Mouse (Mus musculus) cerebellum, postnatal 14 days (tissue): ENCODE measurements around the gene Gm14137.

Source experiments
- DNase-seq, 2 experiments: peaks; one replicate each; pipeline ENCODE4 v3.0.0; 2021; ENCODE audit warnings: mixed read lengths in 2 of 2

Gene Gm14137

DNA sequence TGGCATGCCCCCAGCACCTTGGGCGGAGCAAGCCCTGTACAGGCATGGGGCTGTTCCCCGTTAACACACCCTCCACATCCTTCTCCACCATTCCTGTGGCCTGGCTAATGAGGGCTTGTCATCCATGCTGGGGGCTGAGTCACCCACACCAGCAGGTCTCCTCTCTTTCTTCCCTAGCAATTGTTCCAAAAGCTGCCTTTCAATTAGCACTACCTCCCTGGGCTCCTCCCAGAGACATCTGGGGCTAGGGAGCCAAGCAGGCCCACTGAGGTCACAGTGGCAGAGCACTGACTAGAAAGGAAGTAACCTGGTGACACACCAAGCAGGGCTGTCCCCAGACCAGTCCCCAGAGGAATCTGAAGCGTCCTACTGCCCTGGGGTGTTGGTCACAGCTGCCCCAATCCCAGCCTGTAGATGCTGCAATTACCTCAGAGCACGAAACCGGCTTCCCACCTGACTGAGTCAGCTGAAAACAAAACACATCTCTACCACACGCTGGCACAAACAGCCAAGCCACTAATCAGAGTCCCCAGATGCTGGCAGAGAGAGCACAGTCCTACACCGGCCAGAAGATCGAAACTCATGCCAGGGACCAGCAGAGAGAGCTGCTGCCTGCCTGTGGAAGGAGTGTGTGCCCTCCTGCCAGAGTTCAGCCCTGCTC, at the start of gene Gm14137:
TSS of gene Gm14137 (plus strand) at position 519 of the 661 bp plus-strand sequence.
- peak; percentile 43 to 61 for DNase-seq

DNA sequence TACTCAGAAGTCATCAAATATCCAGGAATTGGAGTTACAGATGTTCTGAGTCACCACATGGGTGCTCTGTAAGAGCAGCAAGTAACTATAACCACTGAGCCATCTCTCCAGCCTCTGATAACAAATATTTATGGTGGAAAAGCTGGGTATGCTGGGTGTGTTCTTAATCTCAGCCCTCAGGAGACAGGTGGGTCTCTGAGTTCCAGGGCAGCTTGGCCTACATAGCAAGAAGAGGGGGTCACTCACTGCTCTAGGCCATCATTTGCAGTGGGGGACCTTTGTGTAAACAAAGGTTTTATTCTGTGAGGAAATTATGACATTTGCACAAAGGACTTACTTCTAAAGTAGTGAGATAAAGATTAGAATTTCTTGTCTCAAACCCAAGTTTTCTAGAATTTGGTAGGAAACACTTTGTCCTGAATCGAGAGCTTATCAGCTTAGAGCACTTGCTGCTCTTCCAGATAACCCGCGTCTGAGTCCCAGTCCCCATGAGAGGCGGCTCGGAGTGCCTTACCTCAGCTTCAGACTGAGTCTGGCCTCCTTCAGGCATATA, 37.9 kb upstream of the Gm14137 start:
- DNase-seq: no peak

DNA sequence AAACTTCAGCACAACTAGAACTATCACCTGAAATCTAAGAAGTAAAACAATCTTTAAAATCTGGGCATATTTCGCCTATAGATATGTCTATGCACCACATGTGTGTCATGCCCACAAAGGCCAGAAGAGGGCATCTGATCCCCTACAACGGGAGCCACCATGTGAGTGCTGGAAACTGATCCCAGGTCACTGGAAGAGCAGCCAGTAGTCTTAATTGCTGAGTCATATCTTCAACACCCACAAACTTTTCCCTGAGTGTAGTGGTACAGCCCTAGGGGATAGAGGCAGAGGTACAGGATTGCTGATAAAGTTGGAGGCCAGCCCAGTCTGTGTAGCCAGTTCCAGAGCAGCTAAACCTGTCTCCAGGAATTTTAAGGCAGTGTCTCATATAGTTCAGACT, 29.1 kb upstream of the Gm14137 start:
- peak in 1 of 2 experiments; percentile 25 for DNase-seq

DNA sequence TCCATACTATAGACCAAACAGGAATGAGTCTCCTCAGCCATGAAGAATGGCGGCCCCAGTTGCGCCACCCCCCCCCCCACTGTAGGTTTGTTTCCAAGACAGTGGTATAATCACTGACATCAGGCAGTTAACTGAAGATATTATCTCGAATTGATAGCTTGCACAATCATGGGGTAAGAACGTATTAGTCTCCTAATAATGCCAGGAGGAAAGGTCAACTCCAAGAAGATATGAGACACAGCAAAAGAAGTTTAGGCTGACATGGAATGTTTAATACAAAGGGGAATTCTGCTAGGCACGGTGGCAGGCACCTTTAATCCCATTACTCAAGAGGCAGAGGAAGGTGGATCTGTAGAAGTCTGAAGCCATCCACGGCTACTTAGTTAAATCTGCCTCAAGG, 27.9 kb upstream of the Gm14137 start:
- no peak for DNase-seq

DNA sequence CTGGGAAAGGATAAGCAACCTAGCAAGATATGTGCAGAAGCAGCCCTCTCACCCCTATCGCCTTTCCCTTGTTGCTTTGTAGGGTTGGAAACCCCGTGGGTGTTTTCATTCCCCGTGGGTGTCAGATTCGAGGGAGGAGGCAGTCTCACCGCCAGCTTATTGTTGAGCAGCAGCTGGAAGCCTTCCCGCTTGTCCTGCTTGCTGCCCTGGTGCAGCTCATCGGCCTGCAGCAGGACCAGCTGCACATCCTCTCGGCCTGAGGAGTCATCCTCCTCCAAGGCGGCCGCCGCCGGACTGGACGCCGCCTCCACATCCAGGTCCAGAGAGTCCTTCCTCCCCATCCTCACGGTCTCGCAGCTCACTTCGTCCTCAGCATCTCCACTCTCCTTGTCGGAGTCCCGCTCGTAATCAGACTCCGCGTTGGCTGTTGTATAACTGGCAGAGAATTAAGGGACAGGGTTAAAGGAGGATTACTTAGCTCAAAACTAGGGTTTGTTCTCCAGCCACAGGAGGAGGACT, 27.1 kb upstream of the Gm14137 start:
- DNase-seq: no peak

DNA sequence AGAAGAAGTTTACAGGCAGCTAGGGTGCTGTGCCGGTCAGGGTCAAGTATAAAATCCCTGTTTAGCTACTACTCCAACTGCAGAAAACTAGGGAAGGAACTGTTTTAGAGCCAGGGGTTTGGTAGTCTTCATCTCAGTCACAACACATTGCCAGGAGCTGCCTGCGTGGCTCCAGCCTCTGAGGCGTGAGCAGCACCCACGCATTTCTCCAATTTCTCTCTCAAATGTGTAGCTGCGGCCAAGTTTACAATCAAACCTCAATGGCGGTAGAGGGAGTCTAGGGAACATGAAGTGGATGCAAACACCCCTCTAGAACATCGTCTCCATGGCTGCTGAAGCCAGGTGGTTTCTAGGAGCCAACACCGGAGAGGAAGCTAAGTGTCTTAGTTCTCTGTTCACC, 26.5 kb upstream of the Gm14137 start:
- DNase-seq: no peak

DNA sequence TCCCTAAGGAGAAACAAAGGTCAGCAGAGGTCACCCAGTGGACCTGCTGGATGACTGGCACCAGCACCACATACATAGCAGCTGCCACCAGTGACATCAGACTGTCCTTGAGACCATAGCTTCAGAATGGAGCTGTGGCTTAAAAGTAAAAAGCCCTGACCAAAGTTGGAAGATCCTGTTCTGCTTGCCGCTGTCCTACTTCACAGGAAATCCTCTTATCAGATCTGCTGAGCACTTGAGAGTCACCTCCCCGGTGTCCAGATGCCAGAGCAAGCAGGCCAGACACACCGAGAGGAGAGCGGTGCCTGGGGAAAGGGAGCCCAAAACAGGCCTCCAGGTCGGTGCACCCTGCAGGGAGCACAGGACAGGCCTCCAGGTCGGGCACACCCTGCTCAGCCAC, 22.1 kb upstream of the Gm14137 start:
- no peak for DNase-seq

DNA sequence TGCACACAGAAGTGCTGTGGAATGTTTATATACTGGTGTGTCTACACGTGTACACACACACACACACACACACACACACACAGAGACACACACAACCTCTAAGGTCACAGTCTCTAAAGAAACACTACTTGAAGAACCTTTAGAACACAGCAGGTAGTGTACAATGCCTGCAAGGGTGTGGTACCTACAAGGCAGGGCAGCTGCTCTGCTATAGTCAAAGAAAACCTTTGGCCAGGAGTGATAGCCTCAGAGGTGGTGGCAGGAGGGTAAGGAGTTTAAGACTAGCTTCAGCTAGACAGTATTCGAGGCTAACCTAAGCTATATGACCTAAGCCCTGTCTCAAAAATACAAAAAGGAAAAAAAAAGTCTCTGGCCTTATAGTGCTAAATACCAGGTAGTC, 19.6 kb upstream of the Gm14137 start:
- no peak for DNase-seq

DNA sequence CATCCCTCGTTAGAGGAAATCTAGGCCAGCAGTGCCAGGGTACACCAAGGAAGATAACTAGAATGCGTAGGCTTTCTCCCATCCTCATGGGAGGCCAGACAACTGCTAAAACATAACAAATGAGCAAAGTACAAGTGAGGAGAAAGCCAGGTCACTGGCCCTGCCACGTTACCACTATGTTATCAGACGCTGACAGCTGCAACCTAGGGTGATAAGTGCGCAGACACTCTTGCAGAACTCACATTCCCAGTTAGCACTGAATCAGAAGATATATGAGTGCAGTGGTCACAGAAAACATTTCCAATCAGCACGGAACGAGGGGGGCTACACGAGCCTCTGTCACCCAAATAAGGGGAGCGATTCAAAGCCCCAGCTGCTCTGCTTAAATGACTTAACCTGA, 18.9 kb upstream of the Gm14137 start:
- no peak for DNase-seq

DNA sequence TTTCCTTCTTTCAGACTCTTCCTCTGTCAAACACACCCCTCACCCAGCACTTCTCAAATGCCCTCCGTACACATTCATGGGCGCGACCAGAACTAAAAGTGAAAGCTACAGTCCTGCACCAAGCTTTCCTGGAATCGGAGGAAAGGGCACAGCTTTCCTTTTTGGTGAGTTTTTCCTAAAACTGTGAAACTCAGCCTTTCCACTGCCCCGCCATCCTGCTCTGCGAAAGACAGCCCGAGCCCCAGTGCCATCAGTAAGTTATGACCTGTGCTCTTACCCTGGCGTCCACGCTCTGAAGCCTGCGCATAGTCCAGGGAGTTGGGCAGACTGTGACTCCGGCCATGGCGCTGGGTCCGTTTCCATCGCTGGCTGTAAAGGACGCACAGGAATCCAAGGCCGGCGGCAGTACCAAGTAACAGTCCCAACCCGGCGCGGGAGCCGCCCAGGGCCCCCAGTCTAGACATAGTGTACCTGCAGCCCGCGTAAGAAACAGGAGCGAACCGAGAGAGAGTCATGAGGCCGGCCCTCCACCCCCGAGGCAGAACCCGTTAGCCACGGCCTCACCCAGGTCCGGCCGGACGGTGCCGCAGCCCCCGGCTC, 18.1 kb upstream of the Gm14137 start:
- DNase-seq: peak in 1 of 2 experiments; percentile 45

DNA sequence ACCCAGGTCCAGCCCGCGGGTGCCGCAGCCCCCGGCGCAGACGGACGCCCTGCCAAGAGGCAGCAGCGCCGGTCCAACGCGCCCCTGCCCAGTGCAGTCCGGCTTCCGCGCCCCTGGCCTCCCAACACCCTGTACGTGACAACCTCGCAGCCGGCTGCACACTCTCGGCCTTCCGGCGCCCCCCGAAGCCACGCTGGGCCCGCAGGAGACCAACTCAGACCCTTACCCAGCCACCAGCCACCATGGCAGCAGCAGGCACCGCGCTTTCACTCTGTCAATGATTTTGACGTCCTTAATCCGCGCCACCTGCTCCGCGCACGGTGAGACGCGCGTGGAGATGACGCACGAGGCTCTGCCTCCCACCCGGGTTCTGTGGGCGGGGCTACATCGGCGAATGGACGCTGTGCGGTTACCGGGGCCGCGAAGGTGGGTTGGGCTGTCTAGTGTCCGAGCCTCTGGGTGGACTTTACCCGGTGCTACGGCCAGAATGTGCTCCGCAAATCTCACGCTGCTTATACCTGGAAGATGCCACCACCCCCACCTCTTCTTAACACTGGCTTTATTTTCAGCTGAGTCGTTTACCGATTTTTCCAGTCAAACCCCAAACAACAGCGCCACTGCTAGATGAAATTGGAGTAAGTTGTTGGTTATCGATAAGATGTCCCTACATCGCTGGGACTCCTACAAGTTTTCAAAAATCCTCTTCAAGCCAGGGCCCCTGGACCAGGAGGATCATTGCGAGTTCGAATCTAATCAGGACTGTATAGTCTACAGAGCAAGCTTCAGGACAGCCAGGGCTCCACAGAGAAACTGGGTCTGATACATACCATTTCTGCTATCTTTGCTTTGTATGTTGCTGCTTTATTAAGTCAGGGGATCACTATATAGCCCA, 17.4 kb upstream of the Gm14137 start, which contains the start of gene Rmdn3:
TSS of gene Rmdn3 (minus strand) at position 354 of the 892 bp plus-strand sequence.
- peak; percentile 98 for DNase-seq

DNA sequence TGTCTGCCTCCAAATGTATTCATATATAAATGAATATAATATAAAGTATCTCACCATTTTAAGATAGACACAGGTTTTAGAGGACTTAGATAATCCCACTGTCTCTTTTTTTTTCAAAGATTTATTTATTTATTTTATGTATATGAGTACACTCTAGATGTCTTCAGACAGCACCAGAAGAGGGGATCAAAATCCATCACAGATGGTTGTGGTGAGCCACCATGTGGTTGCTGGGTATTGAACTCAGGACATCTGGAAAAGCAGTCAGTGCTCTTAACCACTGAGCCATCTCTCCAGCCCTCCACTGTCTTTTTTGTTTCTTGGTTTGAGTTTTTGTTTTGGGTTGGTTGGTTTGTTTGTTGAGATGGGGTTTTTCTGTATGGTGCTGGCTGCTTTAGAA, 16.5 kb upstream of the Gm14137 start:
- no peak for DNase-seq

DNA sequence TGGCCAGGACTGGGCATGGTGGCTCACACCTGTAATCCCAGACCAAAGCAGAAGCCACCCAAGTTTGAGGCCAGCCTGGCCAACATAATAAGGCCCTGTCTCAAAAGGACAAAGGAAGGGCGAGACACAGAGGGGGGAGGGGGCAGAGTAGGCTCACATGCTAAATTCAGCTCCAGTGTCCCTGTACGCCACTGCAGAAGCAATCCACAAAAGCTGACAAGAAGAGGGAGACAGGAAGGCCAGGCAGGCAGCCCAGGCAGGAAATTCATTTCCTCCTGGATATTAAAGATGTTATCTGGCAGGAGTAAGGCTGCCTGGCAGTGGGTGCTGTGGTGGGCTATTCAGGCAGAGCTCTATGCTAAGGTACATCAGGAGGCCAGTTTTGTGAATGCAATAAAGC, 13.1 kb upstream of the Gm14137 start:
- no peak for DNase-seq

DNA sequence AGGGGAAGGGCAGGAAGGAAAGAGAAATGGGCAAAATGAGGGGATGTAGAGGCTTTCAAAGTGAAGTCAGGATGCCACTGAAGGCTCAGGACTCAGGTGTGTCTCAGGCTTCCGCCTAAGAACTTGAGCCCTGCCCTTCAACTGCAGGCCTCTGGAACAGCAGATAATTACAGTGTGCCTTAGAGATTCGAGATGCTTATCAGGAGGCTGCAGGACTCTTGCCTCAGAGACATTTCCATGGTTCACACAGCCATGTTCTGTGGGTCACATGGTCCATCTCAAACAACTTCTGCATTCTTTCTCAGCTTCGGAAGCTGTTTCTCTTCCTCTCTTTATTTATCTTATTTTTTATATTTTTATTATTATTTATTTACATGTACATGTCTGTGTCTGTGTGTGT, 11.2 kb upstream of the Gm14137 start:
- DNase-seq: no peak

DNA sequence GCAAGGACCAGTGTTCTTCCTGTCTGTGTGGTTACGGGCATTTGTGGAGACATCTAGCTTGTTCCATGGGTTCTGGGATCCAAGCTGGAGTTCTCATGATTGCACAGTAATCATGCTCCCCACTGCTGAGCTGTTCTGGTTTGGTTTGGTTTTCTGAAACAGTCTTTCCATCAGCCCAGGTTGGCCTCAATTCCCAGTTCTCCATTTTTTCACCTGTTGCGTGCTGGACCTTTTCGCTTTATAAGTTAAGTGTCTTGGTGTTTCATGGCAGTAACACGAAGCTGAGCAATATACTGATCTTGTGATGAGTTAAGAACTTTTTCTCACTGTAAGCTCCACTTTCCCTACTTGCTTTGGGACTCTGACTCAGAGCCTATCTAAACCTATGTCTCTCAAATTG, 10.3 kb upstream of the Gm14137 start:
- DNase-seq: no peak

DNA sequence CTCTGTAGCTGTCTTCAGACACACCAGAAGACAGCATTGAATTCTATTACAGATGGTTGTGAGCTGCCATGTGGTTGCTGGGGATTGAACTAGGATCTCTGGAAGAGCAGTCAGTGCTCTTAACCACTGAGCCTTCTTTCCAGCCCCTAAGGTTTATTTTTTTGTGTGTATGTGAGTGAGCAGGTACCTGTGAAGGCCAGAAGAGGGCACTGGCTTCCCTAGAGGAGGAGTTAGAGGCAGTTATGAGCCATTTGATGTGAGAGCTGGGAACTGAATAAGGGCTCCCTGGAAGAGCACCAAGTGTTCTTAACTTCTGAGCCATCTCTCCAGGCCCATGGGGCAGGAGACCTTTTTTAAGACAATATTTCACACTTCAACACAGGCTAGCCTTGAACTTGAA, 8.9 kb upstream of the Gm14137 start:
- DNase-seq: no peak

DNA sequence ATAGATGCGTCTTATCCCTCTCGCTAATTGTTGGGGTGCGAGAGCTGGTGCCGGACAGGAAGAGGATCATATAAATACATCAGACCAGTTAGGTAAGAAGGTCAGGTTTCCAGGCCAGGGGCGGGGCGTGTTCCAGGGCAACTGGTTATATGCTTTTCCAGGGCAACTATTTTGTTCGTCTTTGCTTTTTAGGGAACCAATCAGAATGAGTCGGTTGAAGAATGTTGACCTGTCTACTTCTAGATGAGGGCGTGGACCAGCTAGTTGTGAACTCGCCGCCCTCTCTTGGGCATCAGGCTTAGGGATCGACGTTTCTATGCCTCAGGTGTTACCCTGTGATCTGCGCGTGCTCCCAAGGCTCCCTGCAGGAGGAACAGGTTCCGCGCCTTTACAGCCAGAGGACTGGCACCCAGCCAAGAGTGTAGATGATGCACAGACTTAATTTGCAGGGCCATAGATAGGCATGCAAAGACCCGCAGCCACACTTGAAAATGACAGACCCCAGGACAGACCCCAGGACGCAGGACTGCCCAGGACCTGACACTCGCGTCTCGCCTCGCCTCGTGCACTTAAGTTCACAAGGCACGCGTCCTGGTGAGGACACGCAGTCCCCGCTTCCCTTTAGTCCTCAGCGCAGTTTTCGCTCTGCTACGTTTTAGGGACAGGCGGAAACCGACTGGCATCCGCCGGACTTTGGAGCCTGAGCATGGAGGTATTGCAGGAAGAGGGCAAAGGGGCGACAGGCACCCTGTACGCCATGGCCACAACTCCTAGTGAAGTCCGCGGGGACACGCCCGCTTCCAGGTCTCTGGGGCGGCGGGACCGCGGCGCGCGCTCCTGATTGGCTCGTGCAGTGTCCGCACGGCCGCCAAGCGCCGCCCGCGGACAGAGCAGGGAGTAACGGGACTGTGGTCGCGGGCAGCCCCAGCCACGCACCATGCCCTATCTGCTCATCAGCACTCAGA, 7.1 kb upstream of the Gm14137 start, which contains the start of gene Gchfr:
TSS of gene Gchfr (plus strand) at position 873 of the 965 bp plus-strand sequence.
- peak; percentile 46 to 64 for DNase-seq

DNA sequence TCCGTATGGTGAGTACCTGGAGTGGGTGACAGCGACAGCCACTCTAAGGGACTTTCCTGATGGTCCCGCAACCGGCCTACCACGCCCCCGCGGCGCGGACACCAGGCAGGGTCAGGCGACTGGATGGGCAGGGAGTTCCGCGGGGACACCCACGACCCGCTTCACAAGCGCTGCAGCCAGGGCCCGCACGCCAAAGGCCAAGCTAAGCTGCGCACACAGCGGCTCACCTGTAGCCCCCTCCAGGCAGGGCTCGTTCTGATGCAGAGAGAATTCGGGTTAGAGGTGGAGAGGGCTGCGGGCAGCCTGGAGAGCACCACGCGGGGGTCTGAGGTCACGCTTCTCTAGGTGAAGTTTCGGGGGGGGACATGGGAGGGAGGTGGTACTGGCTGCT, 6.4 kb upstream of the Gm14137 start:
- no peak for DNase-seq

DNA sequence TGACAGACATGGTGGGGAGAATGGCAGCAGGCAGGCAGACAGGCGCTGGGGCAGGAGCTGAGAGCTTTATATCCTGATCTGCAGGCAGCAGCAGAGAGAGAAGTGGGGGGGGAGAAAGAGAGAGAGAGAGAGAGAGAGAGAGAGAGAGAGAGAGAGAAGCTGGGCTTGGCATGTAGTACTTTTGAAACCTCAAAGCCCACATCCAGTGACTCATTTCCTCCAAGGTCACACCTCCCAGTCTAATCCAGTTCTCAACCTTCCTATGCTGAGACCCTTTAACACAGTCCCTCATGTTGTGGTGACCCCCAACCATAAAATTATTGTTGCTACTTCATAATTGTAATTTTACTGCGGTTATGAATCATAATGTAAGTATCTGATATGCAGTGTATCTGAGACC, 4.0 kb upstream of the Gm14137 start:
- no peak for DNase-seq

DNA sequence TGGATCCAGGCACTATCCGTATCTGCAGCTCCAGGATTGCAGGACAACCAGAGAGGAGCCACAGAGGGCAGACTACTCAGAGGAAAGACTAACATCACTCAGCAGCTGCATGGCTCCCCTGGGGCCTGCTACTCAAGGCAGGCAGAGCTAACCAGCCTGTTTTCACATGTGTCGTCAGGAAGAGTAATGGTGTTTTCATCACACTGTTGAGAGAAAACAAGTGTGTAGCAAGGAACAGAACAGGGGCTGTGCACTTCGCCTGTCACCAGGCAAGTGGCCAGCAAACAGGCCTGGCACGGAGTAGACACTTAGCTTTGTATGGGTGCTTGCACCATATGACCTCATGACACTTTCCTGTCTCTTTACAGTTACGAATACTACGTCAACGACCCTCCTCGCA, 2.7 kb upstream of the Gm14137 start:
- DNase-seq: no peak

DNA sequence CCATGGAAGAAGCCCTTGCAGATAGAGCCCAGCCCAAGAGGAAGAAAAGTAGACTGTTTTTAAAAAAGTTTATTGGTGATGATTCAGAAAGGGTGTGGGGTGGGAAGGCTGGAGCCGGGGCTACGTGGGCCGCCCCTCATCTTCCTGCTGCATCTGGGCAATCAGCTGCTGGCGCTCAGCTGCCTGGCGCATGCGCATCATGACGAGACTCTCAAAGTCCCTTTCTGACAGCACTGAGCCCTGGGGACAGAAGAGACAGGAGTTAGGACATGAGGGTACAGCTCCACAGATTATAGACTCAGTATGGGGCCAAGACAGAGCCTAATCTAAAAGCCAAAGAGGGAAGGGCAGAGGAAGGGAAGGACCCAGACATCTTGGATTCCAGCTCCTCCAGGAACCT, 1.9 kb upstream of the Gm14137 start:
- no peak for DNase-seq
